Mouse (Mus musculus) CH12.LX (cell line): Measurements from ENCODE around the gene Podxl2.

Experiments used
- BHLHE40 ChIP-seq: IDR thresholded peaks from 2 replicates; pipeline ENCODE4 v1.6.1; 2011; ENCODE audit warnings: mild to moderate bottlenecking, low read depth, low read length, improper control_type of control experiment
- CTCF ChIP-seq, 2 experiments: IDR thresholded peaks in 1 of 2; conservative IDR thresholded peaks in 1 of 2; 2 replicates each; pipeline ENCODE4 v1.5.1; 2011 to 2012; ENCODE audit warnings: low read depth in 2 of 2, low read length in 2 of 2, improper control_type of control experiment in 1 of 2, inconsistent platforms in 1 of 2, mild to moderate bottlenecking in 1 of 2, moderate library complexity in 1 of 2
- E2F4 ChIP-seq: IDR thresholded peaks from 2 replicates; pipeline ENCODE4 v1.6.1; 2011; ENCODE audit warnings: low read depth, low read length, improper control_type of control experiment; ENCODE audit not compliant: insufficient replicate concordance
- EP300 ChIP-seq: IDR thresholded peaks from 2 replicates; pipeline ENCODE4 v1.6.1; 2011; ENCODE audit warnings: low read length, improper control_type of control experiment
- ETS1 ChIP-seq: conservative IDR thresholded peaks from 2 replicates; pipeline ENCODE4 v1.6.1; 2012; ENCODE audit warnings: low read depth, mild to moderate bottlenecking, inconsistent platforms, low read length, improper control_type of control experiment, moderate library complexity
- POLR2A ChIP-seq: IDR thresholded peaks from 2 replicates; pipeline ENCODE4 v1.6.1; 2011; ENCODE audit warnings: low read depth, mild to moderate bottlenecking, improper control_type of control experiment, low read length
- RAD21 ChIP-seq: IDR thresholded peaks from 2 replicates; pipeline ENCODE4 v1.6.1; 2011; ENCODE audit warnings: low read depth, mild to moderate bottlenecking, low read length, improper control_type of control experiment, moderate library complexity

- TF ChIP-seq RAD21 (no peak), EP300 (no peak), E2F4 (no peak), POLR2A (no peak), CTCF (conservative IDR thresholded peaks at IDR 0.05 in 1 of 2, IDR thresholded peaks at IDR 0.05 in 1 of 2; ENCODE audit: low read depth in 2 of 2, low read length in 2 of 2) (no peak), ETS1 (no peak), BHLHE40 (no peak)
Observed at GRCm38 (mm10) chr6:88881334-88881733, 6.5 kb upstream of the Podxl2 start.
